Mouse (Mus musculus) hindbrain, embryonic 16.5 days (tissue): Measurements from ENCODE around the gene Amotl1. TPM values are rescaled to one million over a fixed set of nuclear protein-coding genes. Genes with fewer than 3 reads are reported as not detected.

Experiments used
- ATAC-seq: fragments of 200-750 bp; cut with Nextera tagmentation; 2 replicates; pipeline ENCODE4 v1.8.0; 2017; ENCODE audit warnings: moderate TSS enrichment, moderate library complexity
- H3K27ac ChIP-seq: fragments of 300-500 bp; sonication (generic); 2 replicates; pipeline ENCODE4 v1.5.1; 2014; ENCODE audit warnings: low read depth, mild to moderate bottlenecking, control low read depth, low read length, moderate library complexity
- H3K27me3 ChIP-seq: fragments of 300-500 bp; sonication (generic); replicated peaks from 2 replicates; pipeline ENCODE4 v1.6.1; 2014; ENCODE audit warnings: low read length; ENCODE audit not compliant: control insufficient read depth, insufficient read depth
- H3K36me3 ChIP-seq: fragments of 300-500 bp; sonication (generic); 2 replicates; pipeline ENCODE4 v1.6.1; 2014; ENCODE audit warnings: mild to moderate bottlenecking, low read length, moderate library complexity, mixed read lengths; ENCODE audit not compliant: control insufficient read depth, insufficient read depth
- H3K4me1 ChIP-seq: fragments of 300-500 bp; sonication (generic); 2 replicates; pipeline ENCODE4 v1.6.1; 2014; ENCODE audit warnings: low read depth, low read length; ENCODE audit not compliant: control insufficient read depth, insufficient read depth
- H3K4me2 ChIP-seq: fragments of 300-500 bp; sonication (generic); 2 replicates; pipeline ENCODE4 v1.6.1; 2014; ENCODE audit warnings: mild to moderate bottlenecking, low read length, control low read depth, moderate library complexity
- H3K4me3 ChIP-seq: fragments of 300-500 bp; sonication (generic); 2 replicates; pipeline ENCODE4 v1.5.1; 2014; ENCODE audit warnings: mild to moderate bottlenecking, low read length, control low read depth, moderate library complexity
- H3K9ac ChIP-seq: fragments of 300-500 bp; sonication (generic); 2 replicates; pipeline ENCODE4 v1.6.1; 2014; ENCODE audit warnings: low read depth, mild to moderate bottlenecking, control low read depth, low read length, moderate library complexity
- H3K9me3 ChIP-seq: fragments of 300-500 bp; sonication (generic); 2 replicates; pipeline ENCODE4 v1.6.1; 2014; ENCODE audit warnings: mild to moderate bottlenecking, low read length, moderate library complexity; ENCODE audit not compliant: control insufficient read depth
- WGBS: fragments of 180-500 bp; shearing (Covaris S2); extraction: QIAGEN DNeasy Blood & Tissue Kit; methylation state at CpG from one replicate; pipeline ENCODE4 v1.1.7; 2014; 5-methylcytosine and 5-hydroxymethylcytosine counted together
- polyA plus RNA-seq: library from polyadenylated mRNA; unstranded; fragments of >200 nt; fragmentation: Nextera tagmentation; extraction: Ambion mirVana; gene quantifications from 2 replicates; pipeline ENCODE4 v1.2.1, GENCODE M21; 2015

Amotl1 gene
- polyA plus RNA-seq, 1 experiment from 2014 or later: 6.6 TPM

DNA sequence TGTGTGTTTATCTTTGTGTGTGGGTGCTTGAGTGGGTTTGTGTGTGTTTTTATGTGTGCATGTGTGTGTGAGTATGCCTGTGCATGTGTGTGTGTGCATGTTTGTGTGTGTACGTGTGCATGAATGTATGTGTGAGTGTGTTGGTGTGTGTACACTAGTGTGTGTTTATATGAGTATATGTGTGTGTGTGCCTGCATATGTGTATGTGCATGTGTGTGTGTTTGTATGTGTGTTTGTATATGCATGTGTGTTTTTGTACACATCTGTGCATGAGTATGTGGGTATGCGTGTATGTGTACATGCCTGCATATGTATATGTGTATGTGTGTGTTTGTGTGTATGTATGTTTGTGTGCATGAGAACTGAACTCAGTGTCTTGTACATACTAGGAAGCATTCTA lies 46.7 kb downstream of the Amotl1 start:
- Histone ChIP-seq H3K4me1 (no peaks in the 10 kb centered on the region), H3K4me3 (no peak overlapping the region), H3K9me3 (no peaks in the 10 kb centered on the region), H3K27me3 (no peaks in the 10 kb centered on the region), H3K36me3 (no peaks in the 10 kb centered on the region; the same call in 1 of the 2 replicates), H3K9ac (no peak overlapping the region), H3K4me2 (no peak overlapping the region), H3K27ac (no peak overlapping the region)
- WGBS: 100% methylated on average over 2 of the region's 2 CpGs
- no peak for ATAC-seq

DNA sequence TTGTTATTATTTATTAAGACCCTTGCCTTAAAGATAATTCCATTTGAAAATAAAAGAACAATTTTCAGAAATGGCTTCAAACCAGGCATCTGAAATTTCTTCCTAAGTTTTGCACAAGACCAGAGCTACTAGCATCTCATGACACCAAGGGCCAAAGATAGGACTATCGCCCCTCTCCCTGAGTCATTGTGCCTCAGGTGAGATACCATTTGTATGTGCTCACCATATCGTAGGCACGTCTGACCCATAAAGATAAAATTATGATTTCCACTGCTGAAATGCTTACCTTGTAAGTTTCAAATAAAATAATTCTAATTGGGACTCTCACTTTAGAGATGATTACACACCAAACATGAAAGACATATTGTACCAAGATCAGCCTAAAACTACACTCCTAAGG lies 47.4 kb downstream of the Amotl1 start:
- no peaks in the 10 kb centered on the region for H3K27me3 ChIP-seq
- no peak for ATAC-seq
- no peak overlapping the region for H3K9ac ChIP-seq
- H3K9me3 ChIP-seq: no peaks in the 10 kb centered on the region
- WGBS: 98% methylated on average over 3 of the region's 3 CpGs
- H3K4me3 ChIP-seq: no peak overlapping the region
- no peak overlapping the region for H3K4me2 ChIP-seq
- H3K4me1 ChIP-seq: no peaks in the 10 kb centered on the region
- no peaks in the 10 kb centered on the region; the same call in 1 of the 2 replicates for H3K36me3 ChIP-seq
- no peak overlapping the region for H3K27ac ChIP-seq

DNA sequence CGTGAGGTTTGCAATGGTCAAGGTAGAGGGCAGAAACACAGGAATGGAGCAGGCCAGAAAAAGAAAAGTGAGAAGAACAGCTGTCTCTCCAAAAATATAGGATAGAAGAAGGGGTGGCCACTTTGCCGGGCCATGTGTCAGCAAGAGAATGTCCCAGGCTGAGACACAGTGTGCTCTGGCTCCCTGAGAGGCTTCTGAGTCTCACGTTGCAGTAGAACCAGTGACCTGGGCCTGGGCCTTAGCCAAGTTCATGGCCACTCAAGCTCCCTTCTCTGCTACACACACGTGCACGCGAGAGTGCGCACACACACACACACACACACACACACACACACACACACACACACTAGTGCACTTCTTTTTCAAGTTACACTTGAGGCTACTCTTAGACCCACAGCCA lies 48.0 kb downstream of the Amotl1 start:
- Histone ChIP-seq H3K27ac (no peak overlapping the region), H3K9ac (no peak overlapping the region), H3K36me3 (peaks cover 3% of the 10 kb centered on the region; the same call in 1 of the 2 replicates), H3K4me1 (no peaks in the 10 kb centered on the region), H3K27me3 (no peaks in the 10 kb centered on the region), H3K4me3 (no peak overlapping the region), H3K9me3 (no peaks in the 10 kb centered on the region), H3K4me2 (no peak overlapping the region)
- WGBS: 86% methylated on average over 7 of the region's 7 CpGs
- ATAC-seq: no peak

DNA sequence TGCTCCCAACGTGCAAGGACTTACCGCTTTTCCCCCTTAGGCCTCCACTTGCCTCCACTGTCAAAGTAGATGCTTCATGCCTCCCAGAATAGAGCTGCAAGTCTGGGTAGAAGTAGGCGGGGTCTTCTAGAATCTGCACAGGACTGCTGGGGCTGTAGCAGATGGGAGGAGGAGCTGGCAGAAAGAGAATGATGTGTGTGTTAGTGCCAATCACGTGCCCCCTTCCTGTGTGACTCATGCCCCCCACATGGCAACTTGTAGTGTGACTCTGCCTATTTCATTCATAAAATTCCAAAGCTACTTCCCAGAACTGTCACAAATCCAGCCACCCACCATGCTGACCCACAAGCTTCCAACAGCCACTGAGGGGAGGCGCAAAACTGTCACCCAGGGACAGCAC lies 48.4 kb downstream of the Amotl1 start:
- Histone ChIP-seq H3K4me3 (no peak overlapping the region), H3K9ac (no peak overlapping the region), H3K4me1 (no peaks in the 10 kb centered on the region), H3K9me3 (no peaks in the 10 kb centered on the region), H3K27ac (no peak overlapping the region), H3K27me3 (no peaks in the 10 kb centered on the region), H3K4me2 (no peak overlapping the region), H3K36me3 (peaks cover 3% of the 10 kb centered on the region; the same call in 1 of the 2 replicates)
- ATAC-seq: peak; percentile 45
- 82% methylated on average over 5 of the region's 5 CpGs for WGBS

DNA sequence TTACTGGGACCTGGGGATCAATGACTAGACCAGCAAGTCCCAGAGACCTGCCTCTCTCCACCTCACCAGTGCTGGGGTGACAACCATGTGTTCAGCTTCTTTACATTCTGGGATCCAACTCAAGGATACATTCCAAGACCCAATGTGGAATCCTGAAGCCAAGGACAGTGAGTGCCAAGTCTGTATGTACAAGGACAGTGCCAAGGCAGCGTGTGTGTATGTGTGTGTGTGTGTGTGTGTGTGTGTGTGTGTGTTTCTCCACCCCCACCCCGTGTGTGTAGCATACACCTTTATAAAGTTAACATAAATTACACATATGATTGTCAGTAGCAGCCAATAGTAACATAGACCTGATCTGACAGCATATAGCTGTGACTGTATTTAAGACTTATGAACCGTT lies 49.0 kb downstream of the Amotl1 start:
- Histone ChIP-seq H3K9ac (no peak overlapping the region), H3K27ac (no peak overlapping the region), H3K4me1 (no peaks in the 10 kb centered on the region), H3K4me2 (no peak overlapping the region), H3K9me3 (no peaks in the 10 kb centered on the region), H3K36me3 (peaks cover 3% of the 10 kb centered on the region; the same call in 1 of the 2 replicates), H3K4me3 (no peak overlapping the region), H3K27me3 (no peaks in the 10 kb centered on the region)
- no peak for ATAC-seq
- WGBS: 96% methylated on average over 3 of the region's 3 CpGs

DNA sequence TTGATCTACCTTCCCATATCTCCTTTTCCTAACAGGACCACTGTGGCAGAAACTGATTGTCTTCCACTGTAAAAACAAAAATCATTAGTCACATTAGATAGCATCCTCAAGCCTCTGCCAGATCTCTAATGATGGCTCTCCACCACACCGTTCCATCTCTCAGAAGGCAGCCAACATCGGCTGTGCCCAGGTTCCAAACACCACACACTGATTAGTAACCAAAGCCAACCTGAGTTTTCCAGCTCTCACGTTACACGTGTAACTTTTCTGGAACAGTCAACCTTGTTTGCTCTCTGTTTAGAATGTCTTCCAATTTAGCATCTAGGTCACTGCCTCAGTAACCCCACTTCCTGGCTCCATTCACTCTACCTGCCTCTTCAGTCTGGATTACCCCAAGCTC lies 51.0 kb downstream of the Amotl1 start:
- Histone ChIP-seq H3K36me3 (peaks cover 3% of the 10 kb centered on the region; the same call in 1 of the 2 replicates), H3K27me3 (no peaks in the 10 kb centered on the region), H3K9ac (no peak overlapping the region), H3K4me1 (no peaks in the 10 kb centered on the region), H3K27ac (no peak overlapping the region), H3K9me3 (no peaks in the 10 kb centered on the region), H3K4me2 (no peak overlapping the region), H3K4me3 (no peak overlapping the region)
- ATAC-seq: no peak
- WGBS: 89% methylated on average over 4 of the region's 4 CpGs

DNA sequence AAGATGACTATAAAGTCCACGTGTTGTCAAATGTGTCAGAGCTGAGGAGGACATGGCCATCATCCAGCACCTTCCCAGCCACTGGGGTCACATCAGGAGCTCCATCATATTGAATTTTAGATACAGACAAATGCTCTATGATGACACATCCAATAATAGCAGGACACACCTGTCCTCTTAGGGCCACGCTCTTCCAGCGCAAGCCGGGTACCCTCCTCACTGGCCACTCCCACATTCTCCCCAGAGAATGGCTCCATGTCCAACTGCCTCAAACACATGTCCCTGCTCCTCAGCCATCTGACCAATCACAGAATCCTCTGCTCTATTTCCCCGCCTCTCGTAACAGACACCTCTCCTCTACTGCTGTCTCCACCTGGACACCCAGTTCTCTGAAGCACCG lies 54.2 kb downstream of the Amotl1 start:
- no peak for ATAC-seq
- H3K27ac ChIP-seq: no peak overlapping the region
- no peak overlapping the region for H3K9ac ChIP-seq
- WGBS: 93% methylated on average over 7 of the region's 7 CpGs
- no peaks in the 10 kb centered on the region for H3K4me1 ChIP-seq
- H3K9me3 ChIP-seq: no peaks in the 10 kb centered on the region
- no peaks in the 10 kb centered on the region for H3K27me3 ChIP-seq
- H3K4me3 ChIP-seq: no peak overlapping the region
- no peak overlapping the region for H3K4me2 ChIP-seq
- H3K36me3 ChIP-seq: peaks cover 3% of the 10 kb centered on the region; the same call in 1 of the 2 replicates

DNA sequence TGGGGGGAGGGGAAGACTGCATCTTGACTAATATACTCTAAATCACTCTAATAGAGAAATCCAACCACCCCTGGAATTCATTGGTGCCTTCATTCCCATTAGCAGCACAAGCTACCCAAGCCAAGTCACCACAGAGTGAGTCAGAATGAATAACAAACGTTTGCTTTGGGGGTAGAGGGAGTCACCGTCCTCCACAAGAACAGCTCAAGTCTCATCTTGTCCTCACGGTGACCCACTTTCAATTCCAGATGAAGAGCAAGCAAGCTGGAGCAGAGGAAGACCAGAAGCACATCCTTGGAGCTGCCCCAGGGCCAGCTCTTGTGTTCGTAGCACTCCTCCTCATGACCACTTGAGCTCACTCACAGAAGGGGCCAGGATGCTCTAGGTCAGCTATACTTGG lies 56.2 kb downstream of the Amotl1 start:
- peaks cover 3% of the 10 kb centered on the region; the same call in 1 of the 2 replicates for H3K36me3 ChIP-seq
- H3K27me3 ChIP-seq: no peaks in the 10 kb centered on the region
- H3K4me2 ChIP-seq: no peak overlapping the region
- ATAC-seq: no peak
- no peaks in the 10 kb centered on the region for H3K9me3 ChIP-seq
- no peak overlapping the region for H3K4me3 ChIP-seq
- H3K4me1 ChIP-seq: no peaks in the 10 kb centered on the region
- H3K9ac ChIP-seq: no peak overlapping the region
- 77% methylated on average over 4 of the region's 4 CpGs for WGBS
- no peak overlapping the region for H3K27ac ChIP-seq

DNA sequence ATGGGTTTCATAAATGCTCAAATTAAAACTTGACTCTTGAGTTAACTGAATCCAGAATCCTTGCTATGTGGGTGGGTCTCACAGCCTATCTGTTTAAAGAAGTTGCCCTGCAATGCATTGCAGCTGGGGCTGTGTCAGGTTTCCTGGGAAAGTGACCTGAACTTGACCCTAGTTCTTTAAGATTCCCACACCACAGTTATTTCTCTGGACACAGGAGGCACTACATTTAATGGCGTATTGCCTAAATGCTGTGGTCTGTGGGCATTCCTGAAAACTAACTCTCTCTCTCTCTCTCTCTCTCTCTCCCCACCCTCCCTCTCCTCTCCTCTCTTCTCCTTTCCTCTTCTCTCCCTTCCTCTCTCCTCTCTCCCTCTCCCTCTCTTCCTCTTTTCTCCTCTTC lies 59.2 kb downstream of the Amotl1 start:
- Histone ChIP-seq H3K4me1 (no peaks in the 10 kb centered on the region), H3K36me3 (0 out of 2 replicates have a peak, but pooled peaks cover 2% of the 10 kb centered on the region), H3K4me3 (no peak overlapping the region), H3K27ac (no peak overlapping the region), H3K4me2 (no peak overlapping the region), H3K9me3 (no peaks in the 10 kb centered on the region), H3K27me3 (no peaks in the 10 kb centered on the region), H3K9ac (no peak overlapping the region)
- no peak for ATAC-seq
- 64% methylated on average over 1 of the region's 1 CpGs for WGBS

DNA sequence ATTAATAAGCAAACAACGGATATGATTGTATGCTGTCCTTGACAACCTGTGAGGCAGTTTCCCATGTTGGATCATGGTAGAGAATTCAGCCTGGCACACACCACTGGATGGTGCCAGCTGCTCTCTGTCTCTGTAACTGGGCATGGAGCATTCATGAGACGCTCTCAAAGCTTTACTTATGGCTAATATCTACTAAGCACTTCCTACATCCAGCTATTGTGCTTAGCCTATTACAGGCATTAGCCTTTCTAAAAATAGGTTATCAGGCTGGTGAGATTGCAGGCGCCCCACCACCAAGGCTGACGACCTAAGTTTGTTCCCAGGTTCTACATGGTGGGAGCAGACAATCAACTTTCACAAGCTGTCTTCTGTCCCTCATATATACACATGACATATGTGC lies 65.9 kb downstream of the Amotl1 start:
- H3K4me3 ChIP-seq: no peak overlapping the region
- no peak overlapping the region for H3K27ac ChIP-seq
- 94% methylated on average over 4 of the region's 4 CpGs for WGBS
- ATAC-seq: no peak
- no peaks in the 10 kb centered on the region for H3K27me3 ChIP-seq
- H3K4me1 ChIP-seq: no peaks in the 10 kb centered on the region; the same call in none of the 2 replicates
- H3K4me2 ChIP-seq: no peak overlapping the region
- H3K9me3 ChIP-seq: no peaks in the 10 kb centered on the region
- no peak overlapping the region for H3K9ac ChIP-seq
- 0 out of 2 replicates have a peak, but pooled peaks cover 2% of the 10 kb centered on the region for H3K36me3 ChIP-seq
